16 mouse cellular contexts compared by ENCODE assay signal in the genomic region with DNA sequence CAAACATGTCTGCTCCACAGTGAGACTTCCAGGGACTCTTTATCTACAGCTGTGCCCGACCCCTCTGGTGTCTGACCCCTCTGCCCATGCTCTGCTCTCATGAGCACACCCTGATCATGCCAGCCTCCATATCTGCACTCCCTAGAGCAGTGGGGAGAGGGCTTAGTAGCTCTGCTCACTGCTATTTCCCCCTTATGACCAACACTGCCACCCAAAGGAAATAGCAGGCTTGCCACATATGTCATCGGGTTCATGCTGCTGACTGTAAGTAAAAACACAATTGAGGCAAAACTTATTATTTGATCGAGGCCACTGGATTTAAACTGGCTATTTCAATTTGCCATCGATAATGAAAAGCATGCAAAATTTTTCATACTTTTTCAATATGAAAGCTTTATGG.
A peak's percentile ranks its signal among the peaks of the same experiment; 100 is the strongest.
DNase-seq lines count a peak whose midpoint lies in the region; ATAC-seq and TF ChIP-seq lines count a peak whose summit lies in the region.
"Had no signal": no experiment of that assay in that cellular context is flagged by ENCODE, and none has a peak within 500 bp of the region (broad histone marks: within the 10 kb centered on the region; RNA-seq: fewer than 3 reads in every experiment).

No protein-coding gene starts in this region.

- no peak overlapping the region for H3K9ac ChIP-seq in heart, postnatal 0 days (replicated peaks; ENCODE audit: low read depth, low read length)
- H3K9ac ChIP-seq in midbrain, postnatal 0 days (replicated peaks; ENCODE audit: low read length, poor library complexity, severe bottlenecking), result no peak overlapping the region
- H3K9ac ChIP-seq in midbrain, embryonic 15.5 days, result no peak overlapping the region
- no peak overlapping the region for H3K9ac ChIP-seq in stomach, embryonic 16.5 days (ENCODE audit: low read length)
- H3K9ac ChIP-seq: forebrain, embryonic 12.5 days; limb, embryonic 15.5 days; neural tube, embryonic 12.5 days had no signal

- H3K4me1 ChIP-seq in heart, postnatal 0 days (ENCODE audit: control insufficient read depth, insufficient read depth), result peaks cover 12% of the 10 kb centered on the region
- H3K4me1 ChIP-seq in midbrain, postnatal 0 days (ENCODE audit: insufficient read depth, low read length), result no peaks in the 10 kb centered on the region
- no peaks in the 10 kb centered on the region for H3K4me1 ChIP-seq in midbrain, embryonic 15.5 days
- peaks cover 6% of the 10 kb centered on the region; the same call in 1 of the 2 replicates for H3K4me1 ChIP-seq in bone marrow, adult 2 months (ENCODE audit: control insufficient read depth, insufficient read depth, low read length)
- H3K4me1 ChIP-seq in stomach, embryonic 16.5 days (ENCODE audit: control insufficient read depth, insufficient read depth, low read length), result no peaks in the 10 kb centered on the region
- H3K4me1 ChIP-seq: forebrain, embryonic 12.5 days; limb, embryonic 15.5 days; neural tube, embryonic 12.5 days had no signal

- H3K27me3 ChIP-seq in heart, postnatal 0 days (ENCODE audit: control insufficient read depth, insufficient read depth, low read length), result no peaks in the 10 kb centered on the region
- no peaks in the 10 kb centered on the region for H3K27me3 ChIP-seq in midbrain, postnatal 0 days (ENCODE audit: insufficient read depth, low read length)
- no peaks in the 10 kb centered on the region for H3K27me3 ChIP-seq in midbrain, embryonic 15.5 days (replicated peaks)
- H3K27me3 ChIP-seq in stomach, embryonic 16.5 days (ENCODE audit: control insufficient read depth, insufficient read depth, low read length), result no peaks in the 10 kb centered on the region
- H3K27me3 ChIP-seq: forebrain, embryonic 12.5 days; limb, embryonic 15.5 days; neural tube, embryonic 12.5 days had no signal

- TF ChIP-seq POLR2A in bone marrow, adult 2 months (IDR thresholded peaks at IDR 0.05; ENCODE audit: borderline replicate concordance, control insufficient read depth, low read depth, low read length), result no peak

- H3K4me3 ChIP-seq in heart, postnatal 0 days (ENCODE audit: low read depth, low read length), result no peak overlapping the region
- H3K4me3 ChIP-seq in midbrain, postnatal 0 days (ENCODE audit: low read depth, low read length), result no peak overlapping the region
- H3K4me3 ChIP-seq in midbrain, embryonic 15.5 days, result no peak overlapping the region
- no peak overlapping the region for H3K4me3 ChIP-seq in bone marrow, adult 2 months (replicated peaks; ENCODE audit: control insufficient read depth, low read depth, low read length)
- no peak overlapping the region for H3K4me3 ChIP-seq in stomach, embryonic 16.5 days (replicated peaks; ENCODE audit: low read length)
- H3K4me3 ChIP-seq: forebrain, embryonic 12.5 days; limb, embryonic 15.5 days; midbrain, embryonic 10.5 days; neural tube, embryonic 12.5 days had no signal

- no peak overlapping the region for H3K27ac ChIP-seq in heart, postnatal 0 days (ENCODE audit: low read depth)
- H3K27ac ChIP-seq in midbrain, postnatal 0 days (ENCODE audit: low read depth, low read length), result no peak overlapping the region
- H3K27ac ChIP-seq in midbrain, embryonic 15.5 days, result no peak overlapping the region
- no peak overlapping the region for H3K27ac ChIP-seq in bone marrow, adult 2 months (ENCODE audit: control insufficient read depth, insufficient read depth, low read depth, low read length, poor library complexity)
- H3K27ac ChIP-seq in stomach, embryonic 16.5 days (ENCODE audit: low read length), result no peak overlapping the region
- H3K27ac ChIP-seq: forebrain, embryonic 12.5 days; limb, embryonic 15.5 days; midbrain, embryonic 10.5 days; neural tube, embryonic 12.5 days had no signal

- H3K9me3 ChIP-seq in heart, postnatal 0 days (replicated peaks; ENCODE audit: control insufficient read depth, low read length), result no peaks in the 10 kb centered on the region
- H3K9me3 ChIP-seq in midbrain, postnatal 0 days (ENCODE audit: low read length), result no peaks in the 10 kb centered on the region
- no peaks in the 10 kb centered on the region for H3K9me3 ChIP-seq in midbrain, embryonic 15.5 days
- no peaks in the 10 kb centered on the region for H3K9me3 ChIP-seq in stomach, embryonic 16.5 days (replicated peaks; ENCODE audit: control insufficient read depth, low read length)
- H3K9me3 ChIP-seq: forebrain, embryonic 12.5 days; G1E; limb, embryonic 15.5 days; midbrain, embryonic 10.5 days; neural tube, embryonic 12.5 days had no signal

- ATAC-seq in heart, postnatal 0 days (ENCODE audit: insufficient read depth, low read depth), result 0 out of 2 replicates have a peak, but pooled peaks have one; percentile 49
- no peak for ATAC-seq in midbrain, postnatal 0 days (ENCODE audit: low FRiP score)
- no peak for ATAC-seq in midbrain, embryonic 15.5 days (replicated peaks)
- ATAC-seq in stomach, embryonic 16.5 days (ENCODE audit: insufficient read depth, low FRiP score), result 0 out of 2 replicates have a peak, but pooled peaks have one; percentile 47

- DNase-seq in heart, postnatal 0 days (ENCODE audit: low spot score), result no peak
- DNase-seq in heart, adult 9 months (ENCODE audit: low spot score in 2 of 2), result no peak
- DNase-seq in midbrain, postnatal 0 days (ENCODE audit: low spot score), result no peak
- no peak for DNase-seq in spleen, postnatal 36 days (ENCODE audit: low spot score in 2 of 2)
- no peak for DNase-seq in left cerebral cortex, adult 9 months (ENCODE audit: low spot score in 2 of 2)
- DNase-seq: kidney, adult 8-10 months; retina, postnatal 1 day had no signal

- no peaks in the 10 kb centered on the region for H3K36me3 ChIP-seq in heart, postnatal 0 days (replicated peaks; ENCODE audit: control insufficient read depth, insufficient read depth, low read length)
- no peaks in the 10 kb centered on the region for H3K36me3 ChIP-seq in midbrain, postnatal 0 days (ENCODE audit: insufficient read depth, low read length)
- no peaks in the 10 kb centered on the region for H3K36me3 ChIP-seq in midbrain, embryonic 15.5 days (replicated peaks)
- no peaks in the 10 kb centered on the region for H3K36me3 ChIP-seq in stomach, embryonic 16.5 days (ENCODE audit: control insufficient read depth, insufficient read depth, low read length)
- H3K36me3 ChIP-seq: forebrain, embryonic 12.5 days; midbrain, embryonic 10.5 days; neural tube, embryonic 12.5 days had no signal

- TF ChIP-seq EP300 in heart, postnatal 0 days (IDR thresholded peaks at IDR 0.05; ENCODE audit: low read depth), result no peak

- 74% methylated on average over 4 of the region's 4 CpGs for WGBS in heart, postnatal 0 days
- 91% methylated on average over 4 of the region's 4 CpGs for WGBS in midbrain, postnatal 0 days
- WGBS in midbrain, embryonic 15.5 days, result 88% methylated on average over 4 of the region's 4 CpGs
- WGBS in bone marrow, adult 2 months, result 51% methylated on average over 4 of the region's 4 CpGs
- WGBS in stomach, embryonic 16.5 days, result 85% methylated on average over 4 of the region's 4 CpGs

- no peak overlapping the region for H3K4me2 ChIP-seq in heart, postnatal 0 days (ENCODE audit: low read depth, low read length)
- H3K4me2 ChIP-seq in midbrain, postnatal 0 days (ENCODE audit: low read depth, low read length, poor library complexity, severe bottlenecking), result no peak overlapping the region
- H3K4me2 ChIP-seq in midbrain, embryonic 15.5 days, result no peak overlapping the region
- no peak overlapping the region for H3K4me2 ChIP-seq in stomach, embryonic 16.5 days (ENCODE audit: low read depth, low read length)
- H3K4me2 ChIP-seq: forebrain, embryonic 12.5 days; heart, embryonic 11.5 days; limb, embryonic 15.5 days; neural tube, embryonic 12.5 days had no signal

- peak; percentile 49 for TF ChIP-seq CTCF in heart, postnatal 0 days (IDR thresholded peaks at IDR 0.05; ENCODE audit: low read depth)
- TF ChIP-seq CTCF in midbrain, postnatal 0 days (IDR thresholded peaks at IDR 0.05), result peak; percentile 50
- TF ChIP-seq CTCF in bone marrow, adult 2 months (IDR thresholded peaks at IDR 0.05; ENCODE audit: control insufficient read depth, insufficient read depth, low read length), result peak; percentile 48

Comparison
In these comparisons a context has a peak if more than half of its experiments do, and no peak if none do; other contexts are left out.
1. ATAC-seq: peak in heart, postnatal 0 days (single experiment) and stomach, embryonic 16.5 days (single experiment); none in midbrain, postnatal 0 days (single experiment) and midbrain, embryonic 15.5 days (single experiment).
2. Peak in every context shown above with its lines, with median percentiles within 50 percentile points of each other: CTCF ChIP-seq.